Mouse (Mus musculus) MEL (cell line): ENCODE results near the gene Fmnl1. TPM values are rescaled to one million over a fixed set of nuclear protein-coding genes. Genes with fewer than 3 reads are reported as not detected.

ENCODE experiments used
- DNase-seq: peaks from one replicate; pipeline ENCODE4 v3.0.0; 2011; ENCODE audit warnings: low read depth, low spot score
- H3K27ac ChIP-seq: 2 replicates; pipeline ENCODE4 v1.5.1; 2012; ENCODE audit warnings: low read depth, mild to moderate bottlenecking, control low read depth, low read length, moderate library complexity; ENCODE audit not compliant: control insufficient read depth
- H3K27me3 ChIP-seq, 2 experiments: fragments of 150-350 bp in 1 of 2; sonication (generic) in 1 of 2; 2 replicates each; pipeline ENCODE4 v1.6.1; 2012; ENCODE audit warnings: low read length in 2 of 2, mild to moderate bottlenecking in 2 of 2, improper control_type of control experiment in 1 of 2, moderate library complexity in 1 of 2; ENCODE audit not compliant: insufficient read depth in 2 of 2, control insufficient read depth in 1 of 2
- H3K36me3 ChIP-seq, 2 experiments: 2 replicates each; pipeline ENCODE4 v1.6.1; 2012 to 2014; ENCODE audit warnings: low read length in 2 of 2, improper control_type of control experiment in 1 of 2, inconsistent platforms in 1 of 2, mild to moderate bottlenecking in 1 of 2; ENCODE audit not compliant: insufficient read depth in 2 of 2, control insufficient read depth in 1 of 2
- H3K4me1 ChIP-seq, 2 experiments: fragments of 150-350 bp in 1 of 2; sonication (generic) in 1 of 2; 2 replicates each; pipeline ENCODE4 v1.6.1; 2012; ENCODE audit warnings: low read length in 2 of 2, improper control_type of control experiment in 1 of 2, mild to moderate bottlenecking in 1 of 2; ENCODE audit not compliant: insufficient read depth in 2 of 2, control insufficient read depth in 1 of 2
- H3K4me3 ChIP-seq, 2 experiments: fragments of 150-350 bp in 1 of 2; sonication (generic) in 1 of 2; 2 replicates each; pipeline ENCODE4 v1.5.1; 2012; ENCODE audit warnings: low read depth in 2 of 2, low read length in 2 of 2, mild to moderate bottlenecking in 2 of 2, moderate library complexity in 2 of 2, control low read depth in 1 of 2, improper control_type of control experiment in 1 of 2; ENCODE audit not compliant: control insufficient read depth in 1 of 2, insufficient read depth in 1 of 2
- H3K79me2 ChIP-seq: 2 replicates; pipeline ENCODE4 v1.6.1; 2012; ENCODE audit warnings: mild to moderate bottlenecking, low read length, moderate library complexity; ENCODE audit not compliant: control insufficient read depth, poor library complexity, insufficient read depth
- H3K9ac ChIP-seq: 2 replicates; pipeline ENCODE4 v1.6.1; 2012; ENCODE audit warnings: low read depth, mild to moderate bottlenecking, control low read depth, low read length, moderate library complexity; ENCODE audit not compliant: control insufficient read depth, poor library complexity, severe bottlenecking
- H3K9me3 ChIP-seq: fragments of 150-350 bp; sonication (generic); replicated peaks from 2 replicates; pipeline ENCODE4 v1.6.1; 2012; ENCODE audit warnings: mild to moderate bottlenecking, low read length, improper control_type of control experiment, moderate library complexity; ENCODE audit not compliant: insufficient read depth
- BHLHE40 ChIP-seq: IDR thresholded peaks from 2 replicates; pipeline ENCODE4 v1.6.1; 2012; ENCODE audit warnings: low read depth, mild to moderate bottlenecking, inconsistent platforms, low read length, improper control_type of control experiment, borderline replicate concordance
- CHD2 ChIP-seq: IDR thresholded peaks from 2 replicates; pipeline ENCODE4 v1.6.1; 2011; ENCODE audit warnings: low read length, improper control_type of control experiment
- CTCF ChIP-seq, 3 experiments: IDR thresholded peaks in 2 of 3; conservative IDR thresholded peaks in 1 of 3; 2 replicates each; pipeline ENCODE4 v1.5.1; 2011 to 2012; ENCODE audit warnings: low read length in 3 of 3, low read depth in 2 of 3, mild to moderate bottlenecking in 2 of 3, improper control_type of control experiment in 1 of 3, inconsistent platforms in 1 of 3, mixed read lengths in 1 of 3, moderate library complexity in 1 of 3; ENCODE audit not compliant: control insufficient read depth in 1 of 3, insufficient read depth in 1 of 3, poor library complexity in 1 of 3, severe bottlenecking in 1 of 3
- E2F4 ChIP-seq: IDR thresholded peaks from 2 replicates; pipeline ENCODE4 v1.6.1; 2011; ENCODE audit warnings: low read depth, low read length, improper control_type of control experiment, borderline replicate concordance
- ELF1 ChIP-seq: IDR thresholded peaks from 2 replicates; pipeline ENCODE4 v1.6.1; 2014; ENCODE audit warnings: low read depth, mild to moderate bottlenecking, inconsistent platforms, low read length, improper control_type of control experiment, moderate library complexity
- EP300 ChIP-seq, 2 experiments: IDR thresholded peaks; 2 replicates each; pipeline ENCODE4 v1.6.1; 2011; ENCODE audit warnings: improper control_type of control experiment in 2 of 2, low read length in 2 of 2, low read depth in 1 of 2, mild to moderate bottlenecking in 1 of 2
- ETS1 ChIP-seq: IDR thresholded peaks from 2 replicates; pipeline ENCODE4 v1.6.1; 2012; ENCODE audit warnings: low read depth, mild to moderate bottlenecking, inconsistent platforms, low read length, improper control_type of control experiment, moderate library complexity
- GABPA ChIP-seq: IDR thresholded peaks from 2 replicates; pipeline ENCODE4 v1.6.1; 2012; ENCODE audit warnings: low read depth, mild to moderate bottlenecking, inconsistent platforms, low read length, improper control_type of control experiment, moderate library complexity
- GATA1 ChIP-seq: IDR thresholded peaks from 2 replicates; pipeline ENCODE4 v1.6.1; 2011; ENCODE audit warnings: low read depth, low read length, improper control_type of control experiment
- HCFC1 ChIP-seq: IDR thresholded peaks from 2 replicates; pipeline ENCODE4 v1.6.1; 2012; ENCODE audit warnings: low read depth, mild to moderate bottlenecking, inconsistent platforms, low read length, improper control_type of control experiment, moderate library complexity
- KAT2A ChIP-seq: conservative IDR thresholded peaks from 2 replicates; pipeline ENCODE4 v1.6.1; 2012; ENCODE audit warnings: low read depth, low read length, improper control_type of control experiment, inconsistent platforms
- MAFK ChIP-seq: IDR thresholded peaks from 2 replicates; pipeline ENCODE4 v1.6.1; 2011; ENCODE audit warnings: low read depth, mild to moderate bottlenecking, low read length, improper control_type of control experiment, borderline replicate concordance
- MAX ChIP-seq: IDR thresholded peaks from 2 replicates; pipeline ENCODE4 v1.6.1; 2011; ENCODE audit warnings: low read length, improper control_type of control experiment
- MAZ ChIP-seq: IDR thresholded peaks from 2 replicates; pipeline ENCODE4 v1.6.1; 2012; ENCODE audit warnings: low read depth, mild to moderate bottlenecking, inconsistent platforms, low read length, improper control_type of control experiment
- MEF2A ChIP-seq: IDR thresholded peaks from 2 replicates; pipeline ENCODE4 v1.6.1; 2014; ENCODE audit warnings: low read depth, mild to moderate bottlenecking, inconsistent platforms, low read length, improper control_type of control experiment; ENCODE audit not compliant: poor library complexity, insufficient replicate concordance, severe bottlenecking; ENCODE audit errors: extremely low read depth
- MXI1 ChIP-seq: IDR thresholded peaks from 2 replicates; pipeline ENCODE4 v1.6.1; 2011; ENCODE audit warnings: mild to moderate bottlenecking, low read depth, low read length, improper control_type of control experiment
- MYB ChIP-seq: IDR thresholded peaks from 2 replicates; pipeline ENCODE4 v1.6.1; 2011; ENCODE audit warnings: mild to moderate bottlenecking, low read depth, low read length, improper control_type of control experiment
- MYC ChIP-seq: IDR thresholded peaks from 2 replicates; pipeline ENCODE4 v1.6.1; 2011; ENCODE audit warnings: low read depth, mild to moderate bottlenecking, low read length, improper control_type of control experiment, moderate library complexity
- NRF1 ChIP-seq: IDR thresholded peaks from 2 replicates; pipeline ENCODE4 v1.6.1; 2014; ENCODE audit warnings: low read depth, mild to moderate bottlenecking, inconsistent platforms, low read length, improper control_type of control experiment, moderate library complexity; ENCODE audit not compliant: poor library complexity, insufficient read depth, severe bottlenecking
- POLR2A ChIP-seq, 2 experiments: IDR thresholded peaks; 2 replicates each; pipeline ENCODE4 v1.6.1; 2011 to 2012; ENCODE audit warnings: low read length in 2 of 2, mild to moderate bottlenecking in 2 of 2, control low read depth in 1 of 2, improper control_type of control experiment in 1 of 2, low read depth in 1 of 2, moderate library complexity in 1 of 2; ENCODE audit not compliant: control insufficient read depth in 1 of 2, insufficient read depth in 1 of 2, poor library complexity in 1 of 2
- POLR2AphosphoS2 ChIP-seq: IDR thresholded peaks from 2 replicates; pipeline ENCODE4 v1.6.1; 2011; ENCODE audit warnings: low read length, improper control_type of control experiment
- POLR2AphosphoS5 ChIP-seq: IDR thresholded peaks from 2 replicates; pipeline ENCODE4 v1.6.1; 2012; ENCODE audit warnings: low read depth, borderline replicate concordance, mild to moderate bottlenecking, inconsistent platforms, low read length, moderate library complexity, mixed read lengths
- RAD21 ChIP-seq: IDR thresholded peaks from 2 replicates; pipeline ENCODE4 v1.6.1; 2011; ENCODE audit warnings: mild to moderate bottlenecking, low read depth, low read length, improper control_type of control experiment
- RCOR1 ChIP-seq: IDR thresholded peaks from 2 replicates; pipeline ENCODE4 v1.6.1; 2012; ENCODE audit warnings: low read depth, mild to moderate bottlenecking, inconsistent platforms, low read length, improper control_type of control experiment
- SIN3A ChIP-seq: IDR thresholded peaks from 2 replicates; pipeline ENCODE4 v1.6.1; 2012; ENCODE audit warnings: low read length, improper control_type of control experiment, inconsistent platforms
- SMC3 ChIP-seq: IDR thresholded peaks from 2 replicates; pipeline ENCODE4 v1.6.1; 2011; ENCODE audit warnings: low read depth, low read length, improper control_type of control experiment
- TAL1 ChIP-seq: IDR thresholded peaks from 2 replicates; pipeline ENCODE4 v1.6.1; 2012; ENCODE audit warnings: mild to moderate bottlenecking, inconsistent platforms, low read length, moderate library complexity, mixed read lengths
- TBP ChIP-seq: IDR thresholded peaks from 2 replicates; pipeline ENCODE4 v1.8.0; 2011; ENCODE audit warnings: low read depth, low read length, improper control_type of control experiment
- TCF12 ChIP-seq: IDR thresholded peaks from 2 replicates; pipeline ENCODE4 v1.6.1; 2014; ENCODE audit warnings: low read depth, mild to moderate bottlenecking, inconsistent platforms, low read length, improper control_type of control experiment, moderate library complexity
- UBTF ChIP-seq: IDR thresholded peaks from 2 replicates; pipeline ENCODE4 v1.6.1; 2012; ENCODE audit warnings: low read depth, mild to moderate bottlenecking, inconsistent platforms, low read length, improper control_type of control experiment, moderate library complexity, borderline replicate concordance; ENCODE audit not compliant: insufficient read depth
- USF1 ChIP-seq: IDR thresholded peaks from 2 replicates; pipeline ENCODE4 v1.6.1; 2014; ENCODE audit warnings: low read depth, mild to moderate bottlenecking, inconsistent platforms, low read length, improper control_type of control experiment, moderate library complexity
- ZC3H11A ChIP-seq: IDR thresholded peaks from 2 replicates; pipeline ENCODE4 v1.6.1; 2012; ENCODE audit warnings: low read depth, mild to moderate bottlenecking, inconsistent platforms, low read length, improper control_type of control experiment
- ZKSCAN1 ChIP-seq: IDR thresholded peaks from 2 replicates; pipeline ENCODE4 v1.6.1; 2012; ENCODE audit warnings: low read depth, mild to moderate bottlenecking, inconsistent platforms, low read length, improper control_type of control experiment, moderate library complexity
- ZMIZ1 ChIP-seq: IDR thresholded peaks from 2 replicates; pipeline ENCODE4 v1.6.1; 2012; ENCODE audit warnings: low read depth, mild to moderate bottlenecking, inconsistent platforms, low read length, improper control_type of control experiment, moderate library complexity
- ZNF384 ChIP-seq: IDR thresholded peaks from 2 replicates; pipeline ENCODE4 v1.6.1; 2012; ENCODE audit warnings: low read depth, mild to moderate bottlenecking, inconsistent platforms, low read length, improper control_type of control experiment
- polyA plus RNA-seq, 2 experiments: library from polyadenylated mRNA; stranded (reverse) in 1 of 2; unstranded in 1 of 2; fragments of >175 nt in 1 of 2; fragments of >200 nt in 1 of 2; gene quantifications; 2 replicates each; pipeline versions ENCODE4 v1.2.1 to v1.2.4; 2012; ENCODE audit warnings: low replicate concordance in 2 of 2, low read depth in 1 of 2; ENCODE audit not compliant: insufficient read length in 2 of 2, insufficient read depth in 1 of 2, missing spikeins in 1 of 2
- total RNA-seq: library from RNA; depleted of rRNA; stranded (reverse); fragments of 300-350 nt; gene quantifications from 2 replicates; pipeline ENCODE4 v1.2.3, GENCODE M21; 2012

Fmnl1 gene
- total and polyA plus RNA-seq, 3 experiments = 1.7 to 17.2 TPM; not detected in 1

GRCm38 (mm10) chr11:103158621-103159478, 12.1 kb upstream of the Fmnl1 start:
- Histone ChIP-seq H3K79me2 (no peaks in the 10 kb centered on the region), H3K4me1 (peaks cover 0 to 5% of the 10 kb centered on the region in 2 experiments; a peak in 1 of 4 replicates), H3K9ac (peak overlapping the region; percentile 69), H3K4me3 (peak overlapping the region; percentile 56 to 57), H3K27ac (no peak overlapping the region), H3K9me3 (no peaks in the 10 kb centered on the region), H3K36me3 (peaks cover 0 to 3% of the 10 kb centered on the region in 2 experiments; a peak in 1 of 4 replicates), H3K27me3 (no peaks in the 10 kb centered on the region)
- peak; percentile 95 for DNase-seq
- TF ChIP-seq ETS1 (no peak), TBP (peak; percentile 43; the same call in 1 of the 2 replicates), ZNF384 (peak; percentile 99), SMC3 (peak; percentile 95), SIN3A (peak; percentile 75; the same call in 1 of the 2 replicates), MXI1 (peak; percentile 28; the same call in 1 of the 2 replicates), E2F4 (no peak), KAT2A (no peak), MAFK (no peak), POLR2AphosphoS2 (no peak), CTCF (IDR thresholded peaks at IDR 0.05 in 2 of 3, conservative IDR thresholded peaks at IDR 0.05 in 1 of 3; ENCODE audit: control insufficient read depth in 1 of 3, insufficient read depth in 1 of 3, low read depth in 2 of 3, low read length in 3 of 3, poor library complexity in 1 of 3, severe bottlenecking in 1 of 3) (peak; percentile 85 to 100 (median 98)), MAZ (0 out of 2 replicates have a peak, but pooled peaks have one; percentile 34), RCOR1 (peak; percentile 2; the same call in 1 of the 2 replicates), NRF1 (no peak), POLR2A (IDR thresholded peaks at IDR 0.05; ENCODE audit: control insufficient read depth in 1 of 2, insufficient read depth in 1 of 2, low read depth in 1 of 2, low read length in 2 of 2, poor library complexity in 1 of 2) (no peak; a peak in 1 of 4 replicates), HCFC1 (peak; percentile 45; the same call in 1 of the 2 replicates), TAL1 (no peak), MAX (peak; percentile 47; the same call in 1 of the 2 replicates), MYB (no peak), POLR2AphosphoS5 (no peak), USF1 (no peak), ZKSCAN1 (no peak; the same call in 1 of the 2 replicates), EP300 (IDR thresholded peaks at IDR 0.05; ENCODE audit: low read depth in 1 of 2, low read length in 2 of 2) (no peak), GABPA (no peak), MYC (no peak), RAD21 (peak; percentile 78), TCF12 (no peak), BHLHE40 (no peak), ELF1 (no peak), GATA1 (no peak), ZMIZ1 (no peak), CHD2 (no peak), UBTF (no peak), ZC3H11A (peak; percentile 78), MEF2A (no peak)
